Mouse (Mus musculus) limb, embryonic 11.5 days (tissue): Measurements from ENCODE around the gene Cdh18. TPM values are rescaled to one million over a fixed set of nuclear protein-coding genes. Genes with fewer than 3 reads are reported as not detected.

Source experiments
- ATAC-seq: fragments of 200-750 bp; cut with Nextera tagmentation; 2 replicates; pipeline ENCODE4 v1.8.0; 2017; ENCODE audit warnings: low read depth; ENCODE audit not compliant: insufficient number of reproducible peaks, low FRiP score, low TSS enrichment
- DNase-seq: peaks from one replicate; pipeline ENCODE4 v3.0.0-alpha.2; 2015; ENCODE audit warnings: low spot score
- H3K27ac ChIP-seq: fragments of 300-500 bp; sonication (generic); replicated peaks from 2 replicates; pipeline ENCODE4 v1.5.1; 2014; ENCODE audit warnings: low read depth, mild to moderate bottlenecking, low read length
- H3K27me3 ChIP-seq: fragments of 300-500 bp; sonication (generic); 2 replicates; pipeline ENCODE4 v1.6.1; 2014; ENCODE audit warnings: mild to moderate bottlenecking, low read length, mixed read lengths; ENCODE audit not compliant: control insufficient read depth, insufficient read depth
- H3K36me3 ChIP-seq: fragments of 300-500 bp; sonication (generic); 2 replicates; pipeline ENCODE4 v1.6.1; 2014; ENCODE audit warnings: mild to moderate bottlenecking, low read length, moderate library complexity, mixed read lengths; ENCODE audit not compliant: control insufficient read depth, insufficient read depth
- H3K4me1 ChIP-seq: fragments of 300-500 bp; sonication (generic); 2 replicates; pipeline ENCODE4 v1.6.1; 2014; ENCODE audit warnings: low read length, mixed read lengths; ENCODE audit not compliant: control insufficient read depth, insufficient read depth
- H3K4me2 ChIP-seq: fragments of 300-500 bp; sonication (generic); 2 replicates; pipeline ENCODE4 v1.6.1; 2014; ENCODE audit warnings: low read depth, mild to moderate bottlenecking, moderate library complexity; ENCODE audit not compliant: severe bottlenecking
- H3K4me3 ChIP-seq: fragments of 300-500 bp; sonication (generic); 2 replicates; pipeline ENCODE4 v1.5.1; 2014; ENCODE audit warnings: low read depth, low read length
- H3K9ac ChIP-seq: fragments of 300-500 bp; sonication (generic); 2 replicates; pipeline ENCODE4 v1.6.1; 2014; ENCODE audit warnings: mild to moderate bottlenecking, low read length
- H3K9me3 ChIP-seq: fragments of 300-500 bp; sonication (generic); 2 replicates; pipeline ENCODE4 v1.6.1; 2016; ENCODE audit warnings: low read length; ENCODE audit not compliant: control insufficient read depth
- WGBS: fragments of 180-500 bp; shearing (Covaris S2); extraction: QIAGEN DNeasy Blood & Tissue Kit; methylation state at CpG from one replicate; pipeline ENCODE4 v1.1.7; 2014; 5-methylcytosine and 5-hydroxymethylcytosine counted together
- polyA plus RNA-seq: library from polyadenylated mRNA; unstranded; fragments of >200 nt; fragmentation: Nextera tagmentation; extraction: Ambion mirVana; gene quantifications from 2 replicates; pipeline ENCODE4 v1.2.1, GENCODE M21; 2014

Cdh18 gene
- polyA plus RNA-seq, 1 experiment from 2014 or later: not detected

GRCm38 (mm10) chr15:22837173-22837572 is 288.4 kb downstream of the Cdh18 start:
- ATAC-seq: no peak
- no peak overlapping the region for H3K4me2 ChIP-seq
- no peaks in the 10 kb centered on the region for H3K27me3 ChIP-seq
- H3K9me3 ChIP-seq: no peaks in the 10 kb centered on the region
- no peak overlapping the region for H3K9ac ChIP-seq
- H3K4me3 ChIP-seq: no peak overlapping the region
- 75% methylated on average over 1 of the region's 1 CpGs for WGBS
- no peak overlapping the region for H3K27ac ChIP-seq
- H3K4me1 ChIP-seq: no peaks in the 10 kb centered on the region
- H3K36me3 ChIP-seq: no peaks in the 10 kb centered on the region
- DNase-seq: no peak

- DNase-seq (no peak), ATAC-seq (no peak)
- Histone ChIP-seq H3K9me3 (no peaks in the 10 kb centered on the region), H3K27me3 (no peaks in the 10 kb centered on the region), H3K4me2 (no peak overlapping the region), H3K9ac (no peak overlapping the region), H3K4me1 (no peaks in the 10 kb centered on the region), H3K4me3 (no peak overlapping the region), H3K36me3 (no peaks in the 10 kb centered on the region), H3K27ac (no peak overlapping the region)
Measured at GRCm38 (mm10) chr15:22857704-22858103, 308.9 kb downstream of the Cdh18 start.

GRCm38 (mm10) chr15:22870679-22871078 is 321.9 kb downstream of the Cdh18 start:
- H3K27ac ChIP-seq: no peak overlapping the region
- H3K27me3 ChIP-seq: no peaks in the 10 kb centered on the region
- no peak for ATAC-seq
- H3K9me3 ChIP-seq: no peaks in the 10 kb centered on the region
- H3K36me3 ChIP-seq: no peaks in the 10 kb centered on the region
- H3K9ac ChIP-seq: no peak overlapping the region
- H3K4me1 ChIP-seq: no peaks in the 10 kb centered on the region
- H3K4me3 ChIP-seq: no peak overlapping the region
- no peak for DNase-seq
- 36% methylated on average over 1 of the region's 1 CpGs for WGBS
- no peak overlapping the region for H3K4me2 ChIP-seq

GRCm38 (mm10) chr15:22897724-22898123 is 348.9 kb downstream of the Cdh18 start:
- H3K27ac ChIP-seq: no peak overlapping the region
- no peak overlapping the region for H3K4me2 ChIP-seq
- H3K27me3 ChIP-seq: no peaks in the 10 kb centered on the region
- no peaks in the 10 kb centered on the region for H3K4me1 ChIP-seq
- no peaks in the 10 kb centered on the region for H3K9me3 ChIP-seq
- no peak for DNase-seq
- H3K36me3 ChIP-seq: no peaks in the 10 kb centered on the region
- H3K9ac ChIP-seq: no peak overlapping the region
- ATAC-seq: no peak
- WGBS: 80% methylated on average over 4 of the region's 4 CpGs
- H3K4me3 ChIP-seq: no peak overlapping the region

- H3K36me3 ChIP-seq: no peaks in the 10 kb centered on the region
- H3K4me1 ChIP-seq: no peaks in the 10 kb centered on the region
- H3K27ac ChIP-seq: no peak overlapping the region
- no peak overlapping the region for H3K9ac ChIP-seq
- 86% methylated on average over 4 of the region's 4 CpGs for WGBS
- ATAC-seq (no peak), DNase-seq (no peak)
- no peak overlapping the region for H3K4me2 ChIP-seq
- no peaks in the 10 kb centered on the region for H3K27me3 ChIP-seq
- H3K4me3 ChIP-seq: no peak overlapping the region
- no peaks in the 10 kb centered on the region for H3K9me3 ChIP-seq
Measured at GRCm38 (mm10) chr15:22898208-22898607, 349.4 kb downstream of the Cdh18 start.

GRCm38 (mm10) chr15:22914444-22914843 is 365.6 kb downstream of the Cdh18 start:
- no peak overlapping the region for H3K27ac ChIP-seq
- no peak overlapping the region for H3K4me3 ChIP-seq
- no peaks in the 10 kb centered on the region for H3K27me3 ChIP-seq
- no peak for ATAC-seq
- H3K9ac ChIP-seq: no peak overlapping the region
- no peaks in the 10 kb centered on the region for H3K4me1 ChIP-seq
- no peaks in the 10 kb centered on the region for H3K9me3 ChIP-seq
- no peak overlapping the region for H3K4me2 ChIP-seq
- H3K36me3 ChIP-seq: no peaks in the 10 kb centered on the region
- no peak for DNase-seq

- Histone ChIP-seq H3K9ac (no peak overlapping the region), H3K27me3 (no peaks in the 10 kb centered on the region), H3K27ac (no peak overlapping the region), H3K9me3 (no peaks in the 10 kb centered on the region), H3K4me3 (no peak overlapping the region), H3K4me2 (no peak overlapping the region), H3K36me3 (no peaks in the 10 kb centered on the region), H3K4me1 (no peaks in the 10 kb centered on the region)
- ATAC-seq (no peak), DNase-seq (no peak)
- 57% methylated on average over 4 of the region's 4 CpGs for WGBS
Measured at GRCm38 (mm10) chr15:22934293-22934692, 385.5 kb downstream of the Cdh18 start.

- WGBS: 81% methylated on average over 1 of the region's 1 CpGs
- H3K4me1 ChIP-seq: no peaks in the 10 kb centered on the region
- no peak overlapping the region for H3K4me2 ChIP-seq
- no peaks in the 10 kb centered on the region for H3K36me3 ChIP-seq
- H3K27me3 ChIP-seq: no peaks in the 10 kb centered on the region
- ATAC-seq (no peak), DNase-seq (no peak)
- no peak overlapping the region for H3K9ac ChIP-seq
- H3K27ac ChIP-seq: no peak overlapping the region
- H3K9me3 ChIP-seq: no peaks in the 10 kb centered on the region
- no peak overlapping the region for H3K4me3 ChIP-seq
Measured at GRCm38 (mm10) chr15:22947234-22947633, 398.4 kb downstream of the Cdh18 start.

- ATAC-seq: no peak
- H3K9me3 ChIP-seq: no peaks in the 10 kb centered on the region
- no peak for DNase-seq
- H3K4me2 ChIP-seq: no peak overlapping the region
- WGBS: 84% methylated on average over 11 of the region's 11 CpGs
- no peak overlapping the region for H3K9ac ChIP-seq
- H3K4me3 ChIP-seq: no peak overlapping the region
- no peak overlapping the region for H3K27ac ChIP-seq
- no peaks in the 10 kb centered on the region for H3K27me3 ChIP-seq
- H3K36me3 ChIP-seq: no peaks in the 10 kb centered on the region
- no peaks in the 10 kb centered on the region for H3K4me1 ChIP-seq
Measured at GRCm38 (mm10) chr15:22969424-22969823, 420.6 kb downstream of the Cdh18 start.
